8 mouse cellular contexts compared by ENCODE assay signal in the genomic region with DNA sequence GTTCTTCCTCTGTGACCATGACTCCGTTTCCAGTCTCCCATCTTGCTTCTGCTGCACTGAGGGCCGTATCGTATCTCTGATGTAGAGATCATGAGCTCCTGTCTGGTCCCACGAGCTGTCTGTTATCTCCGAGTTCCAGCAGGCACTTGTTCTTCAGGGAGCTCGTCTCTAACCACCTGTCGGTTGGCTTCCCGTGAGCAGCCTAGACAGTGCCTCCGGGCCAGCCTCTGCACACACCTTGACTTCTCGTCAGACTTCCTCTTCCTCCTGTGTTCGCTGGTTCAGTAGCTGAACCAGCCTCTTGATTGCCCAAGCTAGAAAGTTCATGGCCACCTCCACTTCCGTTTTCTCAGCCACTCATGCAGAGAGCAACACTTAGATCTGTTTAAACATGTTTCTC. TPM values are rescaled to one million over a fixed set of nuclear protein-coding genes. Genes with fewer than 3 reads are reported as not detected.
DNase-seq lines count a peak whose midpoint lies in the region; ATAC-seq lines count a peak whose summit lies in the region.

No protein-coding gene starts in this region.

- H3K27ac ChIP-seq in lung, embryonic 15.5 days: no peak overlapping the region
- H3K27ac ChIP-seq in neural tube, embryonic 15.5 days (replicated peaks): no peak overlapping the region

- no peaks in the 10 kb centered on the region for H3K27me3 ChIP-seq in lung, embryonic 15.5 days
- no peaks in the 10 kb centered on the region for H3K27me3 ChIP-seq in neural tube, embryonic 15.5 days (replicated peaks)

- H3K4me1 ChIP-seq in lung, embryonic 15.5 days: 0 out of 2 replicates have a peak, but pooled peaks cover 9% of the 10 kb centered on the region
- peaks cover 12% of the 10 kb centered on the region; the same call in 1 of the 2 replicates for H3K4me1 ChIP-seq in neural tube, embryonic 15.5 days

- WGBS in lung, embryonic 15.5 days: 66% methylated on average over 12 of the region's 12 CpGs
- WGBS in neural tube, embryonic 15.5 days: 92% methylated on average over 12 of the region's 12 CpGs

- H3K4me2 ChIP-seq in lung, embryonic 15.5 days: no peak overlapping the region
- H3K4me2 ChIP-seq in neural tube, embryonic 15.5 days: no peak overlapping the region

- no peak overlapping the region for H3K9ac ChIP-seq in lung, embryonic 15.5 days
- H3K9ac ChIP-seq in neural tube, embryonic 15.5 days (replicated peaks): no peak overlapping the region

- H3K9me3 ChIP-seq in lung, embryonic 15.5 days: no peaks in the 10 kb centered on the region
- H3K9me3 ChIP-seq in neural tube, embryonic 15.5 days (replicated peaks): no peaks in the 10 kb centered on the region

- DNase-seq in adrenal gland, adult 2 months: peak; percentile 37
- no peak for DNase-seq in adrenal gland, postnatal 4 days (ENCODE audit: low spot score in 2 of 2)
- DNase-seq in c-Kit-negative CD71-positive TER-119-positive erythroid progenitor cells, embryonic 14.5 days (ENCODE audit: low read depth, low spot score): peak; percentile 74
- DNase-seq in spleen, postnatal 36 days (ENCODE audit: low spot score in 2 of 2): peak; percentile 86 to 87
- no peak for DNase-seq in frontal cortex, postnatal 14 days (ENCODE audit: low spot score in 2 of 2)
- no peak for DNase-seq in ovary, adult 18-20 months (ENCODE audit: low spot score)

- ATAC-seq in lung, embryonic 15.5 days (ENCODE audit: borderline replicate concordance, extremely low read depth, low FRiP score, low TSS enrichment): peak; percentile 35; the same call in 1 of the 2 replicates
- ATAC-seq in neural tube, embryonic 15.5 days (ENCODE audit: low FRiP score): no peak

- H3K4me3 ChIP-seq in lung, embryonic 15.5 days: no peak overlapping the region
- H3K4me3 ChIP-seq in neural tube, embryonic 15.5 days (replicated peaks): no peak overlapping the region

- peaks cover 47% of the 10 kb centered on the region for H3K36me3 ChIP-seq in lung, embryonic 15.5 days
- peaks cover 43% of the 10 kb centered on the region for H3K36me3 ChIP-seq in neural tube, embryonic 15.5 days

RNA-seq across cellular contexts. Expression of a gene that starts 10.4 kb away (rescaled TPM):
- total RNA-seq in adrenal gland, adult 2 months (2021): 10 to 100 TPM; 62.2 to 75.5 TPM
- 204 and 238 TPM in 2 replicates for polyA plus RNA-seq in adrenal gland, adult 2 months (2012; rRNA removed)
- 100 to 1,000 TPM; 111 to 113 TPM for total RNA-seq in adrenal gland, postnatal 4 days (2021)
- polyA plus RNA-seq in lung, embryonic 15.5 days (2015; fragmentation: Nextera tagmentation; extraction: Ambion mirVana): 77.2 and 77.9 TPM in 2 replicates
- 99.5 and 112 TPM in 2 replicates for polyA plus RNA-seq in neural tube, embryonic 15.5 days (2015; fragmentation: Nextera tagmentation; extraction: Ambion mirVana)

RNA-seq across cellular contexts. Expression of a gene that starts 58.9 kb away (rescaled TPM):
- 10 to 100 TPM; 34.3 to 47.8 TPM for total RNA-seq in adrenal gland, adult 2 months (2021)
- polyA plus RNA-seq in adrenal gland, adult 2 months (2012; rRNA removed): 1.6 and 2.3 TPM in 2 replicates
- 10 to 100 TPM; 41.4 to 46.7 TPM for total RNA-seq in adrenal gland, postnatal 4 days (2021)
- polyA plus RNA-seq in lung, embryonic 15.5 days (2015; fragmentation: Nextera tagmentation; extraction: Ambion mirVana): 59.1 and 61.8 TPM in 2 replicates
- 60.5 and 61.7 TPM in 2 replicates for polyA plus RNA-seq in neural tube, embryonic 15.5 days (2015; fragmentation: Nextera tagmentation; extraction: Ambion mirVana)

Comparison
In these comparisons a context has a peak if more than half of its experiments do, and no peak if none do; other contexts are left out.
1. DNase-seq: peak in adrenal gland, adult 2 months (single experiment), c-Kit-negative CD71-positive TER-119-positive erythroid progenitor cells, embryonic 14.5 days (single experiment) and spleen, postnatal 36 days (2 of 2); none in adrenal gland, postnatal 4 days (0 of 2), frontal cortex, postnatal 14 days (0 of 2) and ovary, adult 18-20 months (single experiment).
2. RNA of a gene that starts 58.9 kb away (polyA plus RNA-seq): 60.5 to 61.7 TPM in neural tube, embryonic 15.5 days and 59.1 to 61.8 TPM in lung, embryonic 15.5 days; 1.6 to 2.3 TPM in adrenal gland, adult 2 months; every median in the first group is over 10 times any median in the second.